Mouse (Mus musculus): ENCODE measurements around the gene Snx22.

The Snx22 gene
- long read RNA-seq, experiment 1, partial matches to known transcripts, result 0 of 1 reads
- long read RNA-seq, experiment 1, other reads (novel, unspliced or antisense), result 1 of 1 reads
- long read RNA-seq, experiment 2, partial matches to known transcripts, result 0 of 1 reads
- long read RNA-seq, experiment 2, other reads (novel, unspliced or antisense), result 0 of 1 reads

- intact Hi-C loops (cut with DNase I), result no loop called here
These were observed at the start of gene Snx22 for GRCm38 (mm10) chr9:66069583-66069982. TSS of gene Snx22 (minus strand) at chr9:66069719.

GRCm38 (mm10) chr9:66116890-66117289 lies 47.4 kb upstream of the Snx22 start:
- intact Hi-C loops (cut with DNase I), result no loop called here

GRCm38 (mm10) chr9:66114341-66114740 lies 44.8 kb upstream of the Snx22 start:
- intact Hi-C loops (cut with DNase I), result no loop called here

GRCm38 (mm10) chr9:66110611-66111379 lies 41.3 kb upstream of the Snx22 start:
- intact Hi-C loops (cut with DNase I), result no loop called here

GRCm38 (mm10) chr9:66110126-66110525 lies 40.6 kb upstream of the Snx22 start:
- intact Hi-C loops (cut with DNase I), result no loop called here

GRCm38 (mm10) chr9:66109574-66109973 lies 40.1 kb upstream of the Snx22 start:
- intact Hi-C loops (cut with DNase I), result no loop called here

GRCm38 (mm10) chr9:66105168-66105567 lies 35.6 kb upstream of the Snx22 start:
- intact Hi-C loops (cut with DNase I), result no loop called here

- intact Hi-C loops (cut with DNase I), result no loop called here
These were observed 35.1 kb upstream of the Snx22 start for GRCm38 (mm10) chr9:66104601-66105000.

- intact Hi-C loops (cut with DNase I), result no loop called here
These were observed 33.1 kb upstream of the Snx22 start for GRCm38 (mm10) chr9:66102668-66103067.

GRCm38 (mm10) chr9:66101577-66101976 lies 32.1 kb upstream of the Snx22 start:
- intact Hi-C loops (cut with DNase I), result no loop called here

GRCm38 (mm10) chr9:66092664-66093063 lies 23.1 kb upstream of the Snx22 start:
- intact Hi-C loops (cut with DNase I), result no loop called here

GRCm38 (mm10) chr9:66091327-66092231 lies 22.1 kb upstream of the Snx22 start:
- intact Hi-C loops (cut with DNase I), result no loop called here

GRCm38 (mm10) chr9:66090593-66091244 lies 21.2 kb upstream of the Snx22 start:
- intact Hi-C loops (cut with DNase I), result no loop called here

- intact Hi-C loops (cut with DNase I), result loop anchor here (10.0 kb wide), 1 partner anchor 184 kb away; the partner anchor contains the start of genes Csnk1g1 and Trip4
These were observed 18.9 kb upstream of the Snx22 start for GRCm38 (mm10) chr9:66088411-66088810.

- intact Hi-C loops (cut with DNase I), result loop anchor here (10.0 kb wide), 1 partner anchor 182 kb away; the partner anchor contains the start of genes Csnk1g1 and Trip4
These were observed 17.5 kb upstream of the Snx22 start for GRCm38 (mm10) chr9:66087062-66087461.

GRCm38 (mm10) chr9:66084171-66084570 lies 14.7 kb upstream of the Snx22 start:
- intact Hi-C loops (cut with DNase I), result loop anchor here (10.0 kb wide), 1 partner anchor 179 kb away; the partner anchor contains the start of genes Csnk1g1 and Trip4

- intact Hi-C loops (cut with DNase I), result loop anchor here (10.0 kb wide), 1 partner anchor 177 kb away; the partner anchor contains the start of genes Csnk1g1 and Trip4
These were observed 12.5 kb upstream of the Snx22 start for GRCm38 (mm10) chr9:66081999-66082398.

GRCm38 (mm10) chr9:66080804-66081459 lies 11.4 kb upstream of the Snx22 start:
- intact Hi-C loops (cut with DNase I), result loop anchor here (10.0 kb wide), 1 partner anchor 176 kb away; the partner anchor contains the start of genes Csnk1g1 and Trip4

GRCm38 (mm10) chr9:66078493-66078892 lies 9.0 kb upstream of the Snx22 start:
- intact Hi-C loops (cut with DNase I), result no loop called here

GRCm38 (mm10) chr9:66078072-66078471 lies 8.6 kb upstream of the Snx22 start:
- intact Hi-C loops (cut with DNase I), result no loop called here
